Mouse (Mus musculus) heart, adult 2 months (tissue): Measurements from ENCODE around the gene Rab15. TPM values are rescaled to one million over a fixed set of nuclear protein-coding genes. Genes with fewer than 3 reads are reported as not detected.
"Not testable (repeated sequence)": the region's sequence is repeated elsewhere in the genome, so short reads cannot be mapped to it uniquely, and the experiment has no call there.

Experiments
- DNase-seq, 2 experiments: peaks; one replicate each; pipeline ENCODE4 v3.0.0; 2021
- H3K27ac ChIP-seq: fragments of 200-600 bp; 2 replicates; pipeline ENCODE4 v1.8.1; 2022
- H3K27me3 ChIP-seq: fragments of 200-500 bp; 2 replicates; pipeline ENCODE4 v1.6.1; 2012; ENCODE audit warnings: mild to moderate bottlenecking, low read length, inconsistent platforms, mixed read lengths; ENCODE audit not compliant: control insufficient read depth, insufficient read depth
- H3K36me3 ChIP-seq: fragments of 200-500 bp; 2 replicates; pipeline ENCODE4 v1.6.1; 2012; ENCODE audit warnings: low read length, inconsistent platforms; ENCODE audit not compliant: control insufficient read depth, insufficient read depth
- H3K4me1 ChIP-seq: fragments of 200-500 bp; 2 replicates; pipeline ENCODE4 v1.6.1; 2011; ENCODE audit warnings: low read length; ENCODE audit not compliant: control insufficient read depth, insufficient read depth
- H3K4me3 ChIP-seq: fragments of 200-600 bp; 2 replicates; pipeline ENCODE4 v1.8.1; 2022
- H3K79me2 ChIP-seq: fragments of 200-500 bp; replicated peaks from 2 replicates; pipeline ENCODE4 v1.6.1; 2012; ENCODE audit warnings: mild to moderate bottlenecking, inconsistent platforms, low read length, moderate library complexity, mixed read lengths; ENCODE audit not compliant: control insufficient read depth, insufficient read depth
- H3K9ac ChIP-seq: fragments of 200-500 bp; 2 replicates; pipeline ENCODE4 v1.6.1; 2012; ENCODE audit warnings: low read depth, mild to moderate bottlenecking, control low read depth, inconsistent platforms, low read length, mixed read lengths
- CTCF ChIP-seq: fragments of 200-600 bp; IDR thresholded peaks from 2 replicates; pipeline ENCODE4 v1.8.1; 2022; ENCODE audit warnings: antibody characterized with exemption, mild to moderate bottlenecking, moderate library complexity
- EP300 ChIP-seq: fragments of 200-500 bp; IDR thresholded peaks from 2 replicates; pipeline ENCODE4 v1.6.1; 2011; ENCODE audit warnings: low read depth, low read length, control low read depth; ENCODE audit not compliant: insufficient read depth
- POLR2A ChIP-seq: fragments of 200-500 bp; IDR thresholded peaks from 2 replicates; pipeline ENCODE4 v1.6.1; 2011; ENCODE audit warnings: mild to moderate bottlenecking, low read depth, low read length, control low read depth; ENCODE audit not compliant: insufficient read depth
- WGBS: fragments of 180-500 bp; shearing (Covaris S2); methylation state at CpG from one replicate; pipeline ENCODE4 v1.1.7; 2018; 5-methylcytosine and 5-hydroxymethylcytosine counted together
- intact Hi-C: fragments of 180-260 bp; cut with DNase I; formaldehyde crosslinking; loops from one replicate; pipeline ENCODE4 v1.15.1; 2025
- polyA plus RNA-seq: library from polyadenylated mRNA; depleted of rRNA; stranded (reverse); fragments of >200 nt; gene quantifications from 2 replicates; pipeline ENCODE4 v1.2.3, GENCODE M21; 2012
- total RNA-seq, 2 experiments: library from RNA; stranded (reverse); gene quantifications; 2 replicates each; pipeline ENCODE4 v1.2.3; 2021

Gene Rab15
- total and polyA plus RNA-seq, 3 experiments = 0.70 to 1.4 (median 0.91) TPM

DNA sequence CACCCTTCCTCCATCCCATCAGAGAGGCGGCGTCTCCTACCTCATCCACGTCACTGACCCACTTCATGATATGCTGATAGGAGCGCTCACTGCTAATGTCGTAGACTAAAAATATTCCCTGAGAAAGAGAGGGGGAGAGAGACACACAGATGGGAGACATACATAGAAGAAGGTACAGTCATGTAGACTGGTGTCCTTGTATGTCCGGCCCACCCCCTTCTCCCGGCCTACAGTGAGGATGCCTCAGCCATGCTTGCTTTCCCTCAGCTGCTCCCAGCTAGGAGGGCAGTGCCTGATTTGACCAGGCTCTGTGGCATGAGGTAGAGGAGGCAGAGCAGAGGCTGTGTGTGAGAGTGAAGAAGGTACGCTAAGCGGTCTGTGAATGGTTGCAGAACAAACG is 19.7 kb downstream of the Rab15 start:
- Histone ChIP-seq H3K79me2 (no peaks in the 10 kb centered on the region), H3K36me3 (no peaks in the 10 kb centered on the region), H3K9ac (no peak overlapping the region), H3K4me3 (no peak overlapping the region), H3K27me3 (no peaks in the 10 kb centered on the region), H3K4me1 (no peaks in the 10 kb centered on the region), H3K27ac (no peak overlapping the region)
- TF ChIP-seq POLR2A (no peak), CTCF (no peak), EP300 (no peak)
- WGBS = 78% methylated on average over 10 of the region's 10 CpGs
- intact Hi-C loops = loop anchor here (5.0 kb wide), 1 partner anchor 151 kb away; no protein-coding TSS in a partner anchor
- no peak for DNase-seq

DNA sequence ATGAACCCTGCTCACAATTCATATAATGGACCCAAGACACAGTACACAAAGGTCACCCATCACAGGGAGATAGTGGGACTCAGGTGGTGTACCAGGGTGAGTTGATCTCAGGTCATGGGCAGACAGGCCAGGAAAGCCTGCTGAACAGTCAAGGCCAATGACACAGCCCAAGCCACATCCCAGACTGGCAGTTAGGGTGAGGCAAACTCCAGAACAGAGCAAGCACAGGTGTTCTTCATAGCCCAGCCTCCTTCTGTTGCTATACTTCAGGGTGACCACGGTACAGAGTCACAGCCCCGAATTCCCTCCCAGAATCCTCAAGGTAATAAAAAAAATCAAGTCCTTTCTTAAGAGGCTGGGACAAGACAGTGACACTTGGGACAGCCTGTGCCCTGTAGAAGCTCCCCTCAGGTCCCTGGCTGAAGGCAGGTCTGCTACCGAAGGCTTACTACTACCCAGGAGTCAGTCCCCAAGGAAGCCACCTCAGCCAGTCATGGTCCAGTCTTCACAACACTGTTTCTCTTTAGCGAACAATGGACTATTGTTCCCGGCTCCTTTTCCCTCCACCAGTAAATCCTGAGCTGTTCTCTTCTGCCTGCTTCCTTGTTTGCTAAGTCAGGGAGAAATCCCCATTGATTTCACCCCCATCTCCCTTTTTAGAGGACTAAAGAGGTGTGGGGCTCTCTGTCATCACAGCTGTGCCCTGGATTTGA is 24.5 kb downstream of the Rab15 start:
- Histone ChIP-seq H3K79me2 (no peaks in the 10 kb centered on the region), H3K36me3 (no peaks in the 10 kb centered on the region), H3K4me3 (no peak overlapping the region), H3K27ac (no peak overlapping the region), H3K27me3 (no peaks in the 10 kb centered on the region), H3K4me1 (no peaks in the 10 kb centered on the region), H3K9ac (no peak overlapping the region)
- intact Hi-C loops = no loop called here
- TF ChIP-seq EP300 = no peak
- TF ChIP-seq CTCF = no peak
- TF ChIP-seq POLR2A = no peak
- no peak for DNase-seq
- 67% methylated on average over 5 of the region's 5 CpGs for WGBS

DNA sequence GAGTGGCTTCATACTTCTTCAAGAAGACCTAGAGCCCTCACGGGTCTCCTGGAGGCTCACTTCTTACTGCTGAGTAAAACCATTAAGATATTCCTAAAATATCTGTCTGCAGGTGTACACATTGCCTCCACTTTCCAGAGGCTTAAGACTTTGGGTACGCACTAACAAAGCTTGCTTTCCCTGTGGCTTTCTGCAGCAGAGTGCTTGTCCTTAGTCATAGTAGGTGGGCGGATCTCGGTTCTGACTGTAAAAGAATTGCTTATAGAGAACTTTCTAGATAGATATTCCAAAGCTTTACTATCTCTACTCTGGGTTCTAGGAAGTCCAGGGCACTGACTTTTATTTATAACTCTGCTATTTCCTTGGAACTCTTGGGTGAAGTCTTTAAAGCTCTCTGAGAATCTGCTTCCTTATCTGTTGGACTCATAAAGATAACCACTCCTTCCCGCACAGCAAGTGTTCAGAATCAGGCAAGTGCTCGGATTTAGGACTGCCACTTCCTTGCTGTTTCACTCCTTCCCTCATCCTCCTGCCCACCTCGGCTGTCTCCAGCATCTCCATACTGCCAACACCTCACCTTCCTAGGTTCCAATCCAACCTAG is 25.7 kb downstream of the Rab15 start:
- TF ChIP-seq POLR2A = no peak
- no peak for TF ChIP-seq CTCF
- no peak for TF ChIP-seq EP300
- Histone ChIP-seq H3K4me1 (no peaks in the 10 kb centered on the region), H3K4me3 (no peak overlapping the region), H3K36me3 (no peaks in the 10 kb centered on the region), H3K27me3 (no peaks in the 10 kb centered on the region), H3K27ac (no peak overlapping the region), H3K79me2 (no peaks in the 10 kb centered on the region), H3K9ac (no peak overlapping the region)
- intact Hi-C loops = no loop called here
- WGBS = 69% methylated on average over 7 of the region's 7 CpGs
- DNase-seq = no peak

DNA sequence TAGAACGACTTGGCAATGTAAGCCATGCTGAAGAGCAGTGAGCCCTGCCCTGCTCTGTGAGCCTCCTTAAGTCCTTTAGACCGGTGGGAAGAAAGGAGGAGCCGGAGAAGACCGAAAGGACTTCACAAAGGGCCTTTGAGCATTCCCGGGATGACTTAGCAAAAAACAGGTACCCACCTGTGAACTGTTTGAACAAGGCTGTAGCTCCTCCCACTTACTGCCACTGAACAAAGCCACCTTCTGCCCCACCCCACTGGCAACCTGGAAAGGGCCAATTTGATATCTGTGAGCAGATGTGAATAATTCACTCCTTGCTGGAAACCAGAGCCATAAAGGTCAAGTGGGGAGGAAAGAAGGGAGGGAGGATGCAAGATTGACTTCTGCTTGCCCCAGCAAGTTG is 27.4 kb downstream of the Rab15 start, which contains the start of gene Gpx2:
Gene Gpx2 (minus strand): TSS at position 205 of the 400 bp plus-strand sequence.
- H3K4me3 ChIP-seq = no peak within 1 kb of the TSS
- no peaks in the 10 kb centered on the region for H3K4me1 ChIP-seq
- no peaks in the 10 kb centered on the region for H3K79me2 ChIP-seq
- intact Hi-C loops = no loop called here
- no peak for DNase-seq
- no peak within 1 kb of the TSS for H3K27ac ChIP-seq
- no peaks in the 10 kb centered on the region for H3K27me3 ChIP-seq
- WGBS = 82% methylated on average over 5 of the region's 5 CpGs
- H3K36me3 ChIP-seq = no peaks in the 10 kb centered on the region
- H3K9ac ChIP-seq = no peak within 1 kb of the TSS
- TF ChIP-seq EP300 (no peak), CTCF (no peak)

DNA sequence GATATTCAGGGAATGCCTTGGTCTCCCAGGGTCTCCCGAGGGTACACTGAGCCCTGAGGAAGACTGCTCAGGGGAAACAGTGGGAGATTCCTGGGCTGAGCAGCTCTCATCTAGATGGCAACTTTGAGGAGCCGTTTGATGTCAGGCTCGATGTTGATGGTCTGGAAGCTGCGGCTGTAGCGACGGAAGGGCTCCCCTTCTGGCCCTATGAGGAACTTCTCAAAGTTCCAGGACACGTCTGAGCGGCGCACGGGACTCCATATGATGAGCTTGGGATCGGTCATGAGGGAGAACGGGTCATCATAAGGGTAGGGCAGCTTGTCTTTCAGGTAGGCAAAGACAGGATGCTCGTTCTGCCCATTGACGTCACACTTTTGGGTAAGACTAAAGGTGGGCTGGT is 30.2 kb downstream of the Rab15 start:
- H3K27ac ChIP-seq, DNase-seq: not testable (repeated sequence)
- WGBS = 51% methylated on average over 14 of the region's 14 CpGs

DNA sequence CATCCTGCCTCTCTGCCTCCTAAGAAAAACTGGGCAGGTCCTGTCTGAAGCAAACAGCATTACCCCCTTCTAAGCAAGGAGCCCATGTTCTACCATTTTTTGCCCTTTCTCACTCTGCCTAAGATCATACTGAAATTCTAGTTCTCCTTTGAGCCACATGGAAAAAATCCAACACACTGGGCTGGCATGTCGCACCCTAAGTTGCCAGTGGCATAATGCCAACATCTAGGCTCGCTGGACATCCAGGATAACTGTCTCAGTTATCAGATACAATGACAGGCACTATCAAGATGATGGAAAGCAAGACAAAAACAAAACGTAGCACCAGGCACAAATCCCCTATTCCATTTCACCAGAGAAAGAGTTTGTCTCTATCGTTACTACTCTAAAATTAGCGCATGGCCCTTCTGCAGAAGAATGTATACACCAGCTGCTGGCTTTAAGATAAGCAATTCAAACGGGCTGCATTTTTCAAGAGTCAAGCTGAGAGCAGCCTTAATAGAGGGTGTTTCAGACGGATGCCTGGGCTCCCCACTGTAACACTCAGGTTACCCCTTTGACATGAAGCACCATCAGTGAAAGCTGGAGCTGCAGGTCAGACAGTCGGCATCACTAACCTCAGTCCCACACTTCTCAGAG is 32.1 kb downstream of the Rab15 start:
- intact Hi-C loops = no loop called here
- Histone ChIP-seq H3K36me3 (no peaks in the 10 kb centered on the region), H3K4me3 (no peak overlapping the region), H3K4me1 (no peaks in the 10 kb centered on the region), H3K79me2 (no peaks in the 10 kb centered on the region), H3K27me3 (no peaks in the 10 kb centered on the region), H3K9ac (no peak overlapping the region), H3K27ac (no peak overlapping the region)
- 16% methylated on average over 8 of the region's 8 CpGs for WGBS
- TF ChIP-seq EP300 (no peak), POLR2A (no peak), CTCF (no peak)
- no peak for DNase-seq

More for the DNA sequence above, 30.2 kb downstream of the Rab15 start:
- H3K4me3 ChIP-seq, H3K36me3 ChIP-seq, H3K4me1 ChIP-seq, H3K9ac ChIP-seq, intact Hi-C loops, H3K79me2 ChIP-seq, H3K27me3 ChIP-seq: not testable (repeated sequence)
